Mouse (Mus musculus) bone marrow, adult 2 months (tissue): ENCODE data around the gene Zfr.

Experiments used
- CTCF ChIP-seq: fragments of 200-500 bp; IDR thresholded peaks from 2 replicates; pipeline ENCODE4 v1.5.1; 2011; ENCODE audit warnings: low read length, control low read depth; ENCODE audit not compliant: control insufficient read depth, insufficient read depth
- POLR2A ChIP-seq: fragments of 200-500 bp; IDR thresholded peaks from 2 replicates; pipeline ENCODE4 v1.6.1; 2011; ENCODE audit warnings: low read depth, mild to moderate bottlenecking, control low read depth, low read length, borderline replicate concordance; ENCODE audit not compliant: control insufficient read depth

DNA sequence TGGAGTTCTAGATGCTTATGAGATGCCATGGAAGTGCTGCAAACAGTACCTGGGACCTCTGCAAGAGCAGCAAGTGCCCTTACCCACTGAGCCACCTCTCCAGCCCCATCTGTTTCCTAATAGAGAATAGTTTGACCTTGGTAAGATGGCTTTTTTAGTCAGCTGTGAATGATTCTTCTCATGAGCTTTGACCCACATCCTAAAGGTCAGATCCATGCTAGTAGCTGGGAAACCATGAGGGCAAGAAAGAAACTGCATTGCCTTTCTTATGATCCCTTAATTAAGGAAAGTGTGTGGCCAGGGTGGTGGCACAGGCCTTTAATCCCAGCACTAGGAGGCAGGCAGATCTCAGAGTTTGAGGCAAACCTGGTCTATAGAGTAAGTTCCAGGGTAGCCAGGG is 84.2 kb downstream of the Zfr start:
- TF ChIP-seq POLR2A: no peak
- no peak for TF ChIP-seq CTCF
